Mouse (Mus musculus) lung, postnatal 14 days (tissue): ENCODE data around the gene Irf5.

Experiments
- DNase-seq: peaks from one replicate; pipeline ENCODE4 v3.0.0; 2021

Gene Irf5

GRCm38 (mm10) chr6:29526281-29527251 lies at the start of gene Irf5:
Gene Irf5 (plus strand): TSS chr6:29526625.
- DNase-seq = no peak

- DNase-seq = no peak
Measured at GRCm38 (mm10) chr6:29482691-29483090, 43.7 kb upstream of the Irf5 start.

- peak; percentile 83 for DNase-seq
Measured at GRCm38 (mm10) chr6:29484716-29485559, 41.5 kb upstream of the Irf5 start.

- no peak for DNase-seq
Measured at GRCm38 (mm10) chr6:29485951-29486350, 40.5 kb upstream of the Irf5 start.

GRCm38 (mm10) chr6:29494101-29494500 lies 32.3 kb upstream of the Irf5 start:
- peak; percentile 24 for DNase-seq

- DNase-seq = no peak
Measured at GRCm38 (mm10) chr6:29496270-29496669, 30.2 kb upstream of the Irf5 start.

GRCm38 (mm10) chr6:29497791-29498190 lies 28.6 kb upstream of the Irf5 start:
- DNase-seq = no peak

GRCm38 (mm10) chr6:29500177-29500576 lies 26.2 kb upstream of the Irf5 start:
- DNase-seq = no peak

- no peak for DNase-seq
Measured at GRCm38 (mm10) chr6:29500810-29501209, 25.6 kb upstream of the Irf5 start.

GRCm38 (mm10) chr6:29501599-29501998 lies 24.8 kb upstream of the Irf5 start:
- no peak for DNase-seq

GRCm38 (mm10) chr6:29505493-29505892 lies 20.9 kb upstream of the Irf5 start:
- DNase-seq = no peak

GRCm38 (mm10) chr6:29506834-29507233 lies 19.6 kb upstream of the Irf5 start:
- DNase-seq = no peak

- no peak for DNase-seq
Measured at GRCm38 (mm10) chr6:29507447-29508309, 18.7 kb upstream of the Irf5 start, which contains the start of gene Kcp. Gene Kcp (minus strand): TSS chr6:29507952.

- no peak for DNase-seq
Measured at GRCm38 (mm10) chr6:29509086-29509485, 17.3 kb upstream of the Irf5 start.

GRCm38 (mm10) chr6:29513284-29513683 lies 13.1 kb upstream of the Irf5 start:
- peak; percentile 46 for DNase-seq

- peak; percentile 82 for DNase-seq
Measured at GRCm38 (mm10) chr6:29517139-29517538, 9.3 kb upstream of the Irf5 start.

GRCm38 (mm10) chr6:29522626-29523300 lies 3.7 kb upstream of the Irf5 start:
- DNase-seq = no peak

GRCm38 (mm10) chr6:29523301-29524033 lies 3.0 kb upstream of the Irf5 start:
- no peak for DNase-seq

GRCm38 (mm10) chr6:29524034-29524489 lies 2.4 kb upstream of the Irf5 start:
- DNase-seq = no peak

GRCm38 (mm10) chr6:29525256-29525655 lies 1.2 kb upstream of the Irf5 start:
- no peak for DNase-seq
